Mouse (Mus musculus): ENCODE measurements around the gene Borcs8.

The Borcs8 gene

DNA sequence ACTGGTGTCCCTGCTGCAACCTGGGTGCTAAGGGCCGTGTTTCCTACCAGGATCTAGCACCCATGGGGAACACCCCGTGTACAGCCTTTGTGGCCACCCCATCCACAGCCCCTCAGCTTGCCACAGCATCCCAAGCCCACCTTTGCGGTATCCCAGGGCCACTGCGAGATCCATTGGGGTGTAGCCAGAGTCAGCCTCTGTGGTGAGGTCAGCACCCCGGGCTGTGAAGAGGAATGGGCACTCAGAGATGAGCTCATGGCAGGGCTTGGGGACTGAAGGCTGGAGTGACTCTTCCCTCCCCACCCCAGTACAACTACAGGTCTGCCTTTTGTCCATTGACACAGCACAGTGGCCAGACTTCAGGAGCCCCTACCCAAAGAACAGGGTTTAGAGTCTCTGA, 5.2 kb upstream of the Borcs8 start:
- no peak for DNase-seq (ENCODE audit: inconsistent ontology term)

DNA sequence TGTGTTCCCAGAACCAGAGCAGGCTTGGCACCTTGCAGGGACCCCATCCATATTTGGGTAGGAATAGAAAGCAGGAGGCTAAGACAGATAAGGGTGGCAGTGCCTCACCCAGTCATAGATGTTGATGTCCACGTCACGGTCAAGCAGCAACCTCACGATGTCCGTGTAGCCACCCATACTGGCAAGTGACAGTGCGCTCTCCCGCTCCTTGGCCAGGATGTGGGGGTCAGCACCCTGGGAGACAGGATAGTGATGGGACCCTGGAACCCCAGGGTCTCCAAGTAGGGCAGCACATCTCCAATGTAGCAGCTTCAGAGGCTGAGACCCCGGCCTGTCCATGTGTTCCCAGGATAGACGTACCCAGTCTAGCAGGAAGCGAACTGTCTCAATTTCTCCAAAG, 4.4 kb upstream of the Borcs8 start:
- DNase-seq (ENCODE audit: inconsistent ontology term): no peak

DNA sequence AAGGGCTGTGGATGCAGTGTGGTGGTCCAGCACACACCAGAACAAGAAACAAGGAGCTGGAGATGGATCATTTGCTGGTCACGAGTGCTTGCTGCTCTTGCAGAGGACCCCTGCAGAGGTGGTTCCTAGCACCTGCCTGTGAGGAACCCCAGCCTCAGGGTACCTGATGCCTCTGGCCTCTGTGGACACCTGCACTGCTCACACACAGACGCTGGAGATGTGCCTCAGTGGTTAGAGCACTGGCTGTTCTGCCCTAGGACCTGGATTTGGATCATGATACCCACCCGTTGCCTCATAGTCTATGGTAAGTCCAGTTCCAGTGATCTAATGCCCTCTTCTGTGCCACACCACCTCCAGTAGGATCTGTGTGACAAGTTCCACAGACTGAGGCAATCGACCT, 2.7 kb upstream of the Borcs8 start:
- DNase-seq (ENCODE audit: inconsistent ontology term): no peak

DNA sequence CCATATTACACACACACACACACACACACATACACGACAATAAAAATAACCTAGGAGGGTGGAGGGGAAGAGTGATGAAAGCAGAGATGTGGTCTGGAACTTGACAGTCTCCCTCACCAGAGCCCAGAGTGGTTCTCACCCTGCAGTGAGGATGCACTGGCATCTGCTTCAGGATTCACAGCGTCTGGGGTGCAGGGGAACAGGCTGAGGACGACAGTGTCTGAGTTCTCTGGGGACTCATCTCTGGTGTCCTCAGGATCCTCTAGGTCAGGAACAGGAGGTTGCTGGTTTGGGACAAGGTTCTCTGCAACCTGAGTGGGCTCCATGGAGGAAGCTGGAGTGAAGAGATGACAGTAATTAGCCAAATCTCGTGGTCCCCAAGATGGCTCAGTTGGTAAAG, 1.4 kb upstream of the Borcs8 start:
- no peak for DNase-seq (ENCODE audit: inconsistent ontology term)

DNA sequence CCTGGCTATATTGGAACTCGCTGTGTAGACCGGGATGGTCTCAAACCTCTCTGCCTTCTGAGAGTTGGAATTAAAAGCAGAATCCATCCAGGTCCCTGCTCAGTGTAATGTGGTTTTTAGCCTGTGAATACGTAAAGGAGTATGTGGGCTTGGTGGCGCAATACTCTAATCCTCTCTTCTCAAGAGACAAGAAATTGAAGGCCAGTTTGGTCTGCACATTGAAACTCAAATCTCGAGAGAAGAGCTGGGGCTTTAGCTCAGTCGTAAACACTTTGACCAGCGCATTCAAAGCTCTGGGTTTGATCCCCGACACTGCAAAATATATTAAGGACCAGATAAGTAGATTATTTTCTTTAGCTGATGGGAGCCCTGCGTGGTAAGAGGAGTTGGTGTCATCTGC, 682 bp downstream of the Borcs8 start:
- no peak for DNase-seq (ENCODE audit: inconsistent ontology term)

DNA sequence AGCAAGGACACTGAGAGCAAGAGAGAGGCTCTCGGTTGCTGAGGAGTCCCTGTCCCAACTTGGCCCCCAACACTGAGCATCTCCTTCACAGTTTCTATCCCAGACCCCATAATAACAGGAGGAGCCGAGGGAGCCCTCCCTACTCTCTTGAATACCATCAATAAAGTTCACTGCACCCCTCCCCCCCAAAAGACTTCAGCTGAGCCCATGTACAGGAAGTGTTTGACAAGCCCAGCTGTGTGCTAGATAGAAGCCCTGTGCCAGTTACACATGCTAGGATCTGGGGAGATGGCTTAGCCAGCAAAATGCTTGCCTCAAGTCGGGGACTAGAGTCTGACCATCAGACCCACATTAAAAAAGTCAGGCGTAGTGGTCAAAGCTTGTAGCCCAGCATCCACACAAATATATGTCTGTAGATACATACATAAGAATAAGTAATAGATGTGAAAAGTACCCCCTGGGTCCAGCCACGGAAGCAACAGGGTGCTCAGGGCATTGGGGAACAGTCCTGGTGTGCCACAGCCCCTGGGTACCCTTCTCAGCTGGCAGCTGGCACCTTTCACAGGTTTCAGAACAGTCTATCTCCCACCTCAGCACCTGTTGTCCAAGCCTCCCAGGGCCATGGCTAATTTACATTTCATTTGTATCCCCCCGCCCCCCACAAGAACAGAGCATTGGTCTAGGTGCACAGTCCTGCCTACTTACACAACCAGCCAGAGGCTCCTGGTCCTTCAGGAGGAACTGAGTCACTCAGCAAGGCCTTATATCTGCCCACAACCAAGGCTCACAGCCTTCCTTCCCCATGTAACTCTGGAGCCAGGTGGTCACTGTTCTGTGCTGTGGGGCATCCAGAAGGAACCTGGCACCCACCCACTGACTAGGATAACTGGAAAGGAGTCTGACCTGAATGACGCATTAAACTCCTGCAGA, 8.6 kb downstream of the Borcs8 start:
- DNase-seq (ENCODE audit: inconsistent ontology term): no peak

DNA sequence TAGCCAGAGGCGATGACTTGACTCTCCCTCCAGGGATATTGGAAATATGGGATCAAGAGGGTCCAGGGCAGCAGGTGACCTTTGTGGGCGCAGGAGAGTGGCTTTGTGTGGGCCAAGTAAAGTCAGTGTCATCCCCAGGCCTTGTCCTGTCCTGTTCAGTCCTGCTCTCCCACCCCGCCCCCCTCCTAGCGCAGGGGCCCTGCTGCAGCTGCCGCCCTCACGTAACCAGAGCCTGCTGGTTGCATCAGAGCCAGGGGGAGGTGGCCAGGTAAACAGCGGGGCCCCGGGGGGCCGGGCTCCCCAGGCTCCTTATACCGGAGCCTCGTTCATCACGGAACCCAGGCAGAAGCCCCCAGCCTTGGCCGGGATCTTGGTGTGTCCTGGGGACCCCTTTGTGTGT, 10.9 kb downstream of the Borcs8 start:
- DNase-seq (ENCODE audit: inconsistent ontology term): no peak

DNA sequence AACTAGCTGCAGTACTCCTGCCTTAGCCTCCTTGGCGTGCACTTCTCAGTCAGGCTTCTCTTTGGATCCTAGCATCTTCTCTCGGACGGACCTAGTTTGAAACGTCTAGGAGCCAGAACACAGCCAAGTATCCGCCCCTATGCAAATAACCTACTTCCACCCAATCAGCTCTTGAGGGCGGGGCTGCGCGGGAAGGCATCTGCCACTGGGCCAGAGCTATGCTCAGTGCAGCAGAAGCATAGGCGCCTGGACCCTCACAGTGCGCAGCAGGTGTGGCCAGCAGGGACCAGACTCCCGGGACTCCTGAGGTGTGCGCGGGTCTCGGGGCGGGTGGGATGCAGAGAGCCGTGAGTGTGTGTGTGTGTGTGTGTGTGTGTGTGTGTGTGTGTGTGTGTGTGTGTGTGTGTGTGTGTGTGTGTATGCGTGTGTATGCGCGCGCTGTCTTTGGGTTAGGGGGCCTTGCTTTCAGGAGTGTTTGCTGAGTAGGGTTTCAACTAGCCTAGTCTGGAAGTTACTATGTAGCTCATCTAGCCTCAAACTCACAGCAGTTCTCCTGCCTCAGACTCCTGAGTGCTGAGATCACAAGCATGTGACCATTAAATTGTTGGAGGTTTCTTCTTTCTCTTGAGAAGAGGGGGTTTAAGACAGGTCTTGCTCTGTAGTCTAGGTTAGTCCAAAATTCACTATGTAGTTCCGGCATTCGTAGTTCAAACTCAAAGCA, 13.4 kb downstream of the Borcs8 start:
- peak; percentile 84 for DNase-seq (ENCODE audit: inconsistent ontology term)

DNA sequence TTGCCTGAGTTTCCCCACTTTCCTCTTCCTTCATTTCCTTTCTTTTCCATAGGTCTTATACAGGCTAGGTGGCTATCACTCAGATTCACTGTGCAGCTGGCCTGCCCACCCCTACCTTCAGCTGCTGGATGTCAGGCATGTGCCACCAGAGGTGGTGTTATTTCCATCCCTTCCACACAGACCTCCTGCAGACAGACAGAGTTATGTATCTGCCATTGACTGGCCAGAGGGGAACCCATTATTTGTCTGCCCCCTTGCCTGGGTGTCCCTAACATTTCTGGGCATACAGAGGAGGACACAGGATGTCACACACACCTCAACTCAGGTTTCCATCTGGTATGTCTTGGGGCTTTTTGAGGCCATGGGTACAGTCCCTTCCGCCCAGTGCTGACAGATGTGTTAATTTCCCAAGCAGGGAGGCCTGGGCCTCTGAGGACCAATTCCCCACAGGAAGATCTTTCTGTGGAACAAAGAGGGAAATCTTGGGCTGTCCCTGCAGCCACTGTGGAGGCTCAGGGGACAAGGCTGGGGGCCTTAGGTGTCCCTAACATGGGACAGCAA, 18.0 kb downstream of the Borcs8 start:
- DNase-seq (ENCODE audit: inconsistent ontology term): no peak

DNA sequence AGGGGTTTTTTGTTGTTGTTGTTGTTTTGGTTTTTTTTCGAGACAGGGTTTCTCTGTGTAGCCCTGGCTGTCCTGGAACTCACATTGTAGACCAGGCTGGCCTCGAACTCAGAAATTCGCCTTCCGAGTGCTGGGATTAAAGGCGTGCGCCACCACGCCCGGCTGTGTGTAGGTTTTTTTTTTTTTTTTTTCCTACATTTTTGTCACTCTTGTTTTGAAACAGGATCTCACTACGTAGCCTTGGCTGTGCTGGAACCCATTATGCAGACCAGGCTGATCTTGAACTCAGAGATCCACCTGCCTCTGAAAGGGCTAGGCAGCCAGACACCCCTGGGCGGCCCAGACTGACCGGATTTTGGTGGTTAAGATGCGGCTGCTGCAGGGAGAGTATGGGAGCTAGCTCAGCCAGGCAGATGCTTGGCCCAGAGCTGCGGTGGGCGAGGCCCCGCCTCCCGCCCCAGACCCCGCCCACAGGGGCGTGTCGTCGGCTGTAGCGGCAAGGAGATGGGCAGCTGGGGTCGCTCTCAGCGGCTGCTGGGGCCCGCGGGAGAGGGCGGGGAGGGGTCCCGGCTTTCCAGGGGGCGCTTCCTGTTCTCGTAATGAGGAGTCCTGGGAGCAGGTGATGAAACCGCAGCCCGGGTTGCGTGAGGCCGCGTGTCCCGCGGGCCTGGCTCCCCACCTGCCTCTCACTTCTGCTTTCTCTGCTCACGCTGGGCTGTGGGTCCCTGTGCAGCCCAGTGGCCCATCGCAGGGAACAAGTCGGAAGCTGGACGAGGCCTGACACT, 19.0 kb downstream of the Borcs8 start:
- peak; percentile 89 for DNase-seq (ENCODE audit: inconsistent ontology term)

DNA sequence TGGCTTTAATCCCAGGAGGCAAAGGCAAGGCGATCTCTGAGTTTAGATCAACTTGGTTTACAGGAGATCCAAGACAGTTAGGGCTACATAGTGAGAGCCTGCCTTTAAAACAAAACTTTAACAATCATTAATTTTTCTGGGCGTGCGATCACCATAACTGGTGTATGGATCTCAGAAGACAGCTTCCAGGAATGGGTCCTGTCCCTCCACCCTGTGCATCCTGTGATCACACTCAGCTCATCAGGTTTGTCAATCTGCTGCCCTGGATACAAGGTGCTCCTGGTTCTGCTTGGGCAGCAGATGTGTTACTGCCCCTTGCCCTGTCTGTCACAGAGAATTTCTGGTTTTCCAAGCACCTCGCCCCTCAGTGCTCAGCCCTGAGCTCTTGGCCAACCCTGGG, 19.9 kb downstream of the Borcs8 start:
- no peak for DNase-seq (ENCODE audit: inconsistent ontology term)

DNA sequence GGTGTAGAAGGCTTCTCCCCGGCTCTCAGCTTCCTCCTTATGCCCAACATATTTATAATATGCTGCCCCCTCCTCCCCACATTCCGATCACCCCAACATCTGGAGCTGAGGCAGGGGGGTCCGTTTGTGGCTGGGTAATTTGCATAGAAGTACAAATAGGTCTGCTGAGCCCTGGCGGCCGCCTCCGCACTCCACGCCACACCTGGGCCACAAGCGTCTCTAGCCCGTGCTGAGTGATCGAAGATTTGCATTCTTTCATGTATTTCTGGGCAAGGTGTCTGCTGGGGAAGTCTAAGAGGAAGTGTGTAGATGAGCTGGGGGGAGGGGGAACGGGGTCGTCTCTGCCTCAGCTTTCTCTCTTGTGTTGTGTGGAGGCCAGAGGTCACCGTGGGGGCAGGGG, 20.7 kb downstream of the Borcs8 start:
- DNase-seq (ENCODE audit: inconsistent ontology term): no peak

DNA sequence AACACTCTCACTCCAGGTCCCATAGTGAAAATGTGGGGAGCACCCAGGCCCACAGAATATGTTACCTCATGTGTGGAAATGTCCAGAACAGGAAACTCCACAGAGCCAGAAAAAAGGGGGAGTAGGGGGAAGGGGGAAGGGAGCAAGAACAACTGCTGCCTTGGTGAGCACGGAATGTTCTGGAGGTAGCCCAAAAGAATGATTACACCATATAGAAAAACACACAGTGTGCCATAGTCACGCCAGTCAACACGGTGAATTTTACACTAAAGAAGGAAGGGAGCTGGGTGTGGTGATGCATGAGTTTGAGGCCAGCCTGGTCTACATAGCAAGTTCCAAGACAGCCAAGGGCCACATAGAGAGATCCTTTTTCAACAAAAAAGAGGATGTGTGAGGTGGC, 24.0 kb downstream of the Borcs8 start:
- DNase-seq (ENCODE audit: inconsistent ontology term): no peak

DNA sequence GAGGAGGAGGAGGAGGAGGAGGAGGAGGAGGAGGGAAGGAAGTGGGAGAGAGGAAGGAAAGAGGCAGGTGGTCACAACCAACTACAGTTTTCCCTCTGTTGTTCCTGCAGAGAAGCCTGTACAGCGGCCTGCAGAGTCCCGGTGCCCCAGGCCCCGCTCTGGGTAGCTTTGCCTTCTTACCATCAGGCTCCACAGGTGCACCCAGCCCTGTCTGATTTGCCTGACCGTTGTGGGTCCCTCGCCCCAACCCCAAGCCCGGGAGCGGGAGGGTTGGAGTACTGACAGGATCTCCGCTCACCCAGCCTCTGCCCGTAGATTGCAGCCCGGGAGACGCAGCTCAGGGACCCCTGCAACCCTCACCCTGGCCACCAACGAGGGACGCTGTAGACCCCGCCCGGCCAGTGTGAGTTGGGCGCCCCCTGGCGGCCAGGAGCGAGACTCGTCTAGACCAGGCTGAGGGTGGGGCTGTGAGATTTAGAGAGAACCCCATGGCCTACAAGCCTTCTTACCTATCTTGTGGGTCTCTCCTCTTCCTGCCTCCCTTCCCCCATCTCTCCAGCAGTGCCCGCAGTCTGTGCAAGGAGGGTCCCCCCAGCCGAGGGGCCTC, 27.3 kb downstream of the Borcs8 start:
- peak; percentile 77 for DNase-seq (ENCODE audit: inconsistent ontology term)

DNA sequence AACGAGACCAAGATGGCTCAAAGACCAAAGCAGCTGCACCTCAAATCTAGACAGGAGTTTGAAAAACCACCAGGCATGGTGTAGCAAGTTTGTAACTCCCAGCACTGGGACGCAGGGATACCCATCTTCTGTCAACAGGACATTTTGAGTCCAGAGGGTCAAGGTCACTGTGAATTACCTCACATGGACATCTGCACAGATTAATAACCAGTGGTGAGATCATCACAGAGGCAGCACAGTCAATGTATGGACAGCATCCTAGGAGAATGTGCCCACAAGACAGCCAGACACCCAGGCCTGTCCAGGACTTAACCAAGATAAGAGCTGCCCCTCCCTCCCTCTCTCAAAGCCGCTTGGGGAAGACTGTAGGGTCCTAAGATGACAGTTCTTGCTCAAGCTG, 30.8 kb downstream of the Borcs8 start:
- DNase-seq (ENCODE audit: inconsistent ontology term): no peak

DNA sequence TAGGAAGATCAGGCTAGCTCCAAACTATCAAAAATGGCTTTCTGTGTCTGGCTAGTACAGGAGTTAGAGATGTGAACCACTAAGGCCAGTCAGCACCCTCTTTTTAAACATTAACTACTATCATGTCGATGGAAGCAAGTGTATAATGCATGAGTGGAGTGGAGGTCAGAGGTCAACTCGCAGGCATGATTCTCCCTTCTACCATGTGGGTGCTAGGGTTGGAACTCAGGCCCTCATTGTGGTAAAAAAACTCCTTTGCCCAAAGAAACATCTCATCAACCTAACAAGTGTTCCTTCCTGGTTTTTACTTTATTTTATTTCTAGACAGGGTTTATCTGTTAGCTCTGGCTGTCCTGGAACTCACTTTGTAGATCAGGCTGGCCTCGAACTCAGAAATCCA, 31.4 kb downstream of the Borcs8 start:
- no peak for DNase-seq (ENCODE audit: inconsistent ontology term)

DNA sequence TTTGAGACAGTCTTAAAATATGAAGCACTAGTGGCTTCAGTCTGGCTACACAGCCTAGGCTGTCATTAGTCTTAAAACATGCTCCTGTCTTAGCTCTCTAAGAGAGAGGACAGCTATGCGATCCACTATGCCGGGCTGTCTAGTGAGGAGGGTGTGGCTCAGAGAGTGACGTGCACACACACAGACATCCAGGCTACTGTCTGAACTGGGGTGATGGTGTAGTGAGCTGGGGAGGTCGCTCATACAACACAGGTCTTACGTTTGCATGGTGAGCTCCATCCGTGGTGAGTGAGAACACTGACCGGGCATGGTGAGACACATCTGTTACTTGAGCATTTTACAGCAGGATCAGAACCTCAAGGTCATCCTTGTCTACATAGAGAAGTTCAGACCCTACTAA, 31.9 kb downstream of the Borcs8 start:
- DNase-seq (ENCODE audit: inconsistent ontology term): no peak

DNA sequence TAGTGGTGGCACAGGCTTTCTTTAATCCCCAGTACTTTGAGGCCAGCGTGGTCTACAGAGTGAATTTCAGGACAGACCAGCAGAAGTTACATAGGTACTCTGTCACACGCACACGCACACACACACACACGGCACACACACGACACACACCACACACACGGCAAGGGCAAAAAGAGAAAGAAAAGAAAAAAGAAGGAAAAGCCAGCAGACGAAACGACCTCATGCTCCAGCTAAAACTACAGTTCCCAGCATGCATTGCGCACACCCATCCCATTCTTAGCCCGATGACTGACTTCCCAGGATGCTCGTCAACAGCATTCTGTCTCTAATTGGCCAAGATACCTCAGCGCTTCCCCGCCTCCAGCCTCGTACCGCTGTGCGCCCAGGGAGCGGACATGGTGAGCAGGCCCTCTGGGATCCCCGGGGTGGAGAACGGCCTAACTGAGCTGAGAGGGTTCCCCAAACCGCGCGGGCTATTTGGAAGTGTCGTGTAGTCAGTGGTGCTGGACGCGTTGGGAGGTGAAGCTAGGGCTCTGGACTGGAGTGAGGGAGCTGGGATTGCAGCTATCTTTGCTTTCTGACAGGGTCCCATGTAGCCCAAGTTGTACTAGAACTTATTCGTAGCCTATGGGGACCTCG, 32.9 kb downstream of the Borcs8 start, which contains the start of gene Tmem161a:
Tmem161a (plus strand) TSS at position 314 of the 639 bp plus-strand sequence.
- peak; percentile 94 for DNase-seq (ENCODE audit: inconsistent ontology term)

DNA sequence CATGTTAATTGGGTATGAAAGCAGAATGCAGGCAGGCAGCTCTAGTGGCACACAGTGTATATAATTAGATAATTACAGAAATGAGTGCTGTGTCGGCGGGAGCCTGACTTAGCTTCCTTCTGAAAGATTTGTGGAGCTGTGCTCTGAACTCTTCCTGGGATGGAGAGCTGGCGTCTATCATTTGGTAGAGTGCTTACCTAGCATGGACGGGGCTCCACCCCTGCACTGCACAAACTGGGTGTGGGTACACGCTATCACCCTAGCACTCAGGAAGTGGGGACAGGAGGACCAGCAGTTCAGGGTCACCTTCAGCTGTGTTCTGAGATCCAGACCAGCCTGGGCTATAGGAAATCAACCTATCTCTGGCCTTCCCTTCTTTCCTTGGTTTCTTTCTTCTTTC, 34.0 kb downstream of the Borcs8 start:
- DNase-seq (ENCODE audit: inconsistent ontology term): no peak

DNA sequence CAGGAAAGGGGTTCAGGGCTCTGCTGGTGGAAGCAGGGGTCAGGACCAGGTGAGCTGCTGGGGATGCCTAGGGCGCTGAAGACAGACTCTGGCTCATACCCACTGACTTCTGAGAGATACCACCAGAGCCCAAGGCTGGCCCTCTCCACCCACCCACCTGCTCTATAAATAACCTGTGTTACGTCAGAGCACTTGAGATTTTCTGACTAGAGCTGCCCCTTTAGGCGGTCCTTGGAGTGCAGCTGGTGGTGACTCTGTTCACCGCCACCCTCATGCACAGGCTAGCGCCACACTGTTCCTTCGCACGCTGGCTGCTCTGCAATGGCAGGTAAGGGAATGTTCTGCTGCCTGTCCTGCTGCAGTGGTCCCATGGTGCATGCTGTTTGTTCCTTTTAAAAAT, 34.8 kb downstream of the Borcs8 start:
- DNase-seq (ENCODE audit: inconsistent ontology term): no peak

DNA sequence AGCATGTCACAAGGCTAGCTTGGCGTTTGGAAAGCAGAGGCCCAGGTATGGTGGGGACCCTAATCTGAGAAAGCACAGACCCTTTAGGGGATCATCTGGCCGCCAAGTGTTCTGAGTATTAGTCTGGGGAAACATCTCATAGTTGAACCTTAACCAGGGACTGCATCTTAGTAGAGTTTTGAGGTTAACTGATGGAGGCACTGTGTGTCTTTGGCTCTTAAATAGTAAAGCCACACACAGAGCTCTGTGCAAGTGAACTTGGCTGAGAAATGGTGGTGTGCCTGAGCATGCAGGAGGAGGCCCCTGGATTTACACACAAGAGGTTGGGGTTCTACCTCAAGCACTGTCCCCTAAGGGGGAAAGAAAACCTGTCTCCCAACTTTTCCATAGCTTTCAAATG, 38.9 kb downstream of the Borcs8 start:
- DNase-seq (ENCODE audit: inconsistent ontology term): no peak
